Mouse (Mus musculus): ENCODE results near the gene Thtpa.
A peak's percentile ranks its signal among the peaks of the same experiment; 100 is the strongest.

The Thtpa gene

GRCm38 (mm10) chr14:55105386-55105785 lies 10.8 kb downstream of the Thtpa start:
- DNase-seq (ENCODE audit: low spot score in 2 of 2) = no peak

- peak; percentile 81 to 88 for DNase-seq (ENCODE audit: low spot score in 2 of 2)
Measured at GRCm38 (mm10) chr14:55105836-55106809, 11.5 kb downstream of the Thtpa start, which contains the start of gene Ap1g2. Ap1g2 (minus strand) TSS chr14:55106593.

- DNase-seq (ENCODE audit: low spot score in 2 of 2) = no peak
Measured at GRCm38 (mm10) chr14:55106990-55107389, 12.4 kb downstream of the Thtpa start.

GRCm38 (mm10) chr14:55108202-55108870 lies 13.8 kb downstream of the Thtpa start:
- DNase-seq (ENCODE audit: low spot score in 2 of 2) = no peak

GRCm38 (mm10) chr14:55109048-55109873 lies 14.7 kb downstream of the Thtpa start:
- no peak for DNase-seq (ENCODE audit: low spot score in 2 of 2)

- DNase-seq (ENCODE audit: low spot score in 2 of 2) = no peak
Measured at GRCm38 (mm10) chr14:55110076-55110475, 15.5 kb downstream of the Thtpa start.

DNA sequence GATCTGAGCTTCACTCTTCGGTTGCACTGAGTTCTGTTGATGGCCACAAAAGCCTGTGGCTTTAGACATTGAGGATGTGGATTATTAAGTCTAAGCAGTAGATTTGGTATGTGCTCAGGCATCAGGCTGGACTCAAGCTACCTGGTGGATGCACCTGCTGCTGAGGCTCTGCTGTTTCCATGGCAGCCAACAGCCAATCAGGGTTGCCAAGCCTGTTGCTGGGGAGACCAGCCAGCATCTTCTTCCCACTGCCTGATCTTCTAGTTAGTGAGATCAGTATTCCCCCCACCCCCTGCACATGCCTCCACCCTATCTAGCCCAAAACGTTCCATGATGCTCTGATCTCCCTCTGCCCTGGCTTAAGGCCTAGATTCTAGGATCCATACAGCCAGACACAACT lies 17.1 kb downstream of the Thtpa start:
- DNase-seq (ENCODE audit: low spot score in 2 of 2) = no peak

DNA sequence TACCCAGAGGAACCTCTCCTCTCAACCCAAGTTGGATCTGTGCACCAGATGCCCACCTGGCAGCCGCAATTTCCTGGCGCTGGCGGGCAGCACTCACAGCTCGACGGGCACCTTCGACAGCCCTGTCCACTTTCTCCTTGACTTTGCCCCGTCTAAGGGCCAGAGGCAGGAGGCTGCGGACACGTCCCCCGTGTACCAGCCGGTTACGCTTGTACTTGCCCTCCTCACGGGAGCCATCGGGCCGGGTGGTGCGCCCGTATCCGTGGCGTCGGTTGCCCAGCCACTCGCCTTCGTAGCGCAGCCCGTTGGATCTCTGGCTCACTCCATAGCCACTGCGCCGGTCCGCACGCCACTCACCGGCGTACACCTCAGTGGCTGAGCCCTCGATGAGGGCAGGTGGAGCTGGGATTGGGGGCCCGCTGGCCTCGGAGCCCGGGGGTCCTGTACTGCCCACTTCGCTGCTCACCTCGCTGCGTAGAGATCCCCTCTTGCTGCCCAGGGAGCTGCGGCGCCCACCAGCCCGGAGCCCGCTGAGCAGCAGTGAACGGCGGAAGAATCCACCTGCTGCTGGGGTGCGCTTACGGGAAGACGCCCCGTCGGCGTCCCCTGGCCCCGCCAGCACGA lies 18.9 kb downstream of the Thtpa start:
- DNase-seq (ENCODE audit: low spot score in 2 of 2) = peak in 1 of 2 experiments; percentile 64

DNA sequence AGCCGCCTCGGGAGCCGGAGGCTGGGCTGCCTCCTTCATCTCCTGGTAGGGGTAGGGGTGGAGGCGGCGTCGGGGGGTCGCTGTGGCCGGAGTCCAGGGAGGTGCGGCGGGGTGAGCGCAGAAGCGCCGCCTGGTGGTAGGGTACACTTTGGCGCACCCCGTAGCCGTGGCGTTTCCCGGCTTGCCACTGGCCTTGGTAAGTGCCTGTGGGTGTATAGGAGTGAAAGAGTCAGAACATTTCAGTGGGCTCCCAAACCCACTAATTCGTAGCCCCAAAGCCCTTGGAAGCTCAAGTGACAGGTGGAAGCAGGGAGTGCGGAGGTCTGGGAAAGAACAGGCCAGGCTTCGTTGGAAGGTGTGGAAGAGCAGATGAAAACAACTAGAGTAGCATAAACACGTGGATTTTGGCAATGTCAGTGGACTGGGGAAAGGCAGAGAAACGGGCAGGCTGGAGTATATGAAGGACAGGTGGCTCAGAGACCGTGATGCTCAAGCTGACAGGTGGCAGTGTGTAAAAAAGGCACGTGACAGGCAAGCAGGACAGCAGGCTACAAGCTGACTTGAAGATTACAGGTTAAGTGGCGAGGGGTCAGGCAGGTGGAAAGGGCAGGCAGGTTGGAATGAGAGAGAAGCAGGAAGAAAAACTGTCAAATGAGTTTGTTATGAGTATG lies 19.5 kb downstream of the Thtpa start:
- DNase-seq (ENCODE audit: low spot score in 2 of 2) = peak in 1 of 2 experiments; percentile 76

DNA sequence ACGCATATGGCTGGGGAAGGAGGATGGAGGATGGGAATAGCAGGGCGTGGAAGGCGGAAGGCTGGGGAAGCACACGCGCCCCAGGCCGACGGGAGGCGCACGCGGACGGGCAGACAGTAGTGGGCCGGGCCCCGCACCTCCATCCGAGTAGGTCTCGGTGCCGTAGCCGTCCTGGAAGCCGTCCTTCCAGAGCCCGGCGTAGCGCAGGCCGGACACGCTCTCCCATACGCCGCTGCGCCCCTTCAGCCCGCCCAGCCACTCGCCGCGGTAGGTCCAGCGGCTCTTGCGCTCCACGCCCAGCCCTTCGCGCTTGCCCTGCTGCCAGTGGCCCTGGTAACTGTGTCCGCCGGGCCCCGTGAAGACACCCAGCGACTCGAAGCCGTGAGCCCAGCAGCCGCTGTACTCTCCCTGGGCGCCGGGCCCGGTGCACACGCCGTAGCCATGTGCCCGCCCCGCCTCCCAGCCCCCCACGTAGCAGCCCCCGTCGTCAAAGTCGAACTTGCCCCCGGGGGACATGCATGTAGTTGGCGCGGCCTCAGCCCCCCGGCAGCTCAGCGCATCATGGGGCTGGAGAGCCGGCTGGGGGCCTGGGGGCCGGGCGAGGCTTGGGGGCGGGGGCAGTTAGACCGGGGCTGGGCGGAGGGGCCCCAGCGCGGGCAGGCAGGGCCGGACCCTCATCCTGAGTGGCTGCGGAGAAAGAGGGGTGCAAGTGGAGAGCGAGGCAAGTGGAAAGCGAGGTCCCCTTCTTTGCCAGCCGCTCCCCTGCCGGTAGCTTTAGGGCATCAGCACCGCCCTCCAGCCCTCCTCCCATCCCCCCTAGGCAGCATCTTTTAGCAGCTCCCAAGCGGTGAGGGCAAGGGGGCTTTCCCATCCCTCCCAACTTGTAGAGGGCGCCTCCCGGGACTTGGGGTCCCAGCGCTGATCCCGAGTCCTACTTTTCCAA lies 20.4 kb downstream of the Thtpa start:
- peak in 1 of 2 experiments; percentile 66 for DNase-seq (ENCODE audit: low spot score in 2 of 2)

DNA sequence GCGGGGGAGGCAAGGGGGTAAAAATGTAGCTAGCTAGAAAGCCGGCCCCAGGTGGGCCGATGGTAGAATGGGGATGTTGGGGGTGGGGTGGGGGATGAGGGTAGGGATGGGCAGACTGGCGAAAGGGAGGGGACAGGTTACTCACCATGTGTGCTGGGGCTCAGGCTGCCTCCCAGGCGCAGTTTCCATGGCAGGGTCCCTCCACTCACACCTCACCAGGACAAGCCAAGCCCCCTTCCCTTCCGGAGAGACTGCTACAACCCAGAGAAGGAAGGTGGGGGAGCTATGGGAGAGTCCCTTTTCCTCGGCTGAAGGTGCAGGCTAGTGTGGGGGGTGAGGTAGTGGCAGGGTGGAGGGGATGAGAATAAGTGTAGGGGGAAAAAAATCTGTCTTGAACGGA lies 21.3 kb downstream of the Thtpa start:
- DNase-seq (ENCODE audit: low spot score in 2 of 2) = no peak

DNA sequence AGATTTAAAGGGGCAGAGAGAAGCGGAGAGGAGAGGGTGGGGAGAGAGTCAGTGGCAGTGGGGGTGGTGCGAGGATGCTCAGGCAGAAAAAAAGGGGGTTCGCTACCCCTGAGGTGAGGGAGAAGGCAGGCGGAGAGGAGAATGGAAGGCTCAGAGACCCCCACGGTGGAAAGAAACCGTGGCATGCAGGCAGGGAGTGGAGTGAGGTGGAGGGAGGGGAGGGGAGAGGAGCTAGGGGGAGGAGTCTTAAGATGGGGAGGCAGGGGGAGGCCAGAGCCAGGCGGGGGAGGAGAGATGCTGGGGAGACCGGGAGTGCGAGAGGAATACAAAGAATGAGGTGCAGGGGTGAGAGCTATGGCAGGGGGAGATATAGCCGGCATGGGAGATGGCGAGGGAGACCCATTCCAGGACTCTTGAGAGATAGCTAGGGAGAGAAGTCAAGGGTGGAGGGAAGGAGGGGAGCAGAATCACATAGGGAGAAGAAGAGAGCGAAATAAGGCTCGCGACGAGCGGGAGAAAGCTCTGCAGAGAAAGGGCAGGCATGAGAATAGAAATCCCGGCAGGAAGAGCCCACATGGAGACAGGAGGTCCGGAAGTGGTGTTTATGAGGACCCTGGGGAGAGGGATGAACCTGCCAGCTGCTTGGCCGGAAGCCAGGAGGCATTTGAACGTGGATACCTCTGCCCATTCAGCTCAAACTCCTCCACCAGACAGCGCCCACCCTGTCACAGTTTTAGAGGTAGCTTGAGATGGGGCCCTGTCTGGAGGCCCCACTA lies 22.0 kb downstream of the Thtpa start, which contains the start of gene Jph4:
Gene Jph4, minus strand, starts transcription at position 511 of the 776 bp plus-strand sequence.
- DNase-seq (ENCODE audit: low spot score in 2 of 2) = no peak

DNA sequence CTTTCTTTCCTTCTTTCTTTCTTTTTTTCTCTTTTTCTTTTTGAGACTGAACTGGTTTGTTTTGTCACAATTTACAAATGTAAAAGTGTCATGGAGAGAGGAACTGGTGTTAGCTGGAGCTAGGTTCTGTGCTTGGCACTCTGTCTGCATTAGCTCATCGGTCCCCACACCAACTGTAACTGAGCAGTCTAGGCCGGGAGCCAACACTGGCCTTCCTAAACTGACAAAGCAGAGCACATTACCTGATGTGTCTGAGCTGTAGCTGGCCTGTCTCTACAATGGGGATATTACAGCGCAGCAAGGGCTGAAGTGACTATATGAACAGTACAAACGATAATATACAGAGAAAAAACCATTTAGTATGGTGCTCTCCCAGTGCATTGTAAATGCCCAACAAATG lies 24.3 kb downstream of the Thtpa start:
- no peak for DNase-seq (ENCODE audit: low spot score in 2 of 2)

DNA sequence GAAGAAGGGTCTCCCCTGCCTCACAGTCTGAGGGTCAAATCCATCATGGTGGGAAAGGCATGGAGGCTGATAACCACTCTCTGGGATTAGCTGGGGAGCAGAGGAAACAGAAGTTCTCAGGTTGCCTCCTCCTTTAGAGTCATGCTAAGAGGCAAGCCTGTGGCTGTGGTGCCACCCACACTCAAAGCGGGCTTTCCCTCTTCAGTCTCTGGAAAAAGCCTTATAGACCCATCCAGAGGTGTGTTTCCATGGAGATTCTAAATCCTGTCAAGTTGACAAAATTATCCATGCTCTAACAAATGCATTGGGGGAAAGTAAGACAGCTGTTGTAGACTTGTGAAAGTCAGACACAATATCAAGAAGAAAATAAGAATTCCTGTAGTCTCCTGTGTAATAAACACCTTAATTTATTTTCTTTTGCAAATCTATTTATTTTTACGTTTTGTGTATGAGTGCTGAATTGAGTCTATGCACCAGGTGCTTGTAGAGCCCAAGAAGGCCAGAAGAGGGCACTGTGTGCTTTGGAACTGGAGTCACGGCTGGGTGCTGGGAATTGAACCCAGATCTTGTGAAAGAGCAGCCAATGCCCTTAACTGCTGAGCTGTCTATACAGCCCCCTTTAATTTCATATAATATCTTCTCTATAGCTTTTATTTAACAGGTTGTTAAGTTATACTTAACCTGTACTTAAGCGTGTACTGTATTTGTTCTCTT lies 25.0 kb downstream of the Thtpa start:
- DNase-seq (ENCODE audit: low spot score in 2 of 2) = no peak

- peak in 1 of 2 experiments; percentile 67 for DNase-seq (ENCODE audit: low spot score in 2 of 2)
Measured at GRCm38 (mm10) chr14:55121947-55122346, 27.4 kb downstream of the Thtpa start.

DNA sequence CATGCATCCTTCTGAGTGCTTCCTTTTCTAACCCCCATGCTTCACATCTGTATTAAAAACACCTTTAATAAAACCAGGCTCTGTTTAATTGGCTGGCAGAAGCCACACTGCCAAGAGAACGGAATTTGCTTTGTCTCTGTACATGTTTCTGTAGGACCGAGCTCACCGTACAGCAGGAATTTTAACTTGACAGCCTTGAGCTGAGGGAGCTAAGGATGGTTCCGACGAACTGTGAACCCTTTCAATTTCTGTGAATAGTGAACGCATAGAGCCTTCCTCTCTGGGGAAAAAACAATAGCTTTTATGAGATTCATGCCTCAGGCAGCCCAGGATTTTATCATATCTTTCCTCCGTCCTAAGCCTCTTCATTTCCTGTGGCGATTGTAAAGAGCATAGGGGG lies 27.8 kb downstream of the Thtpa start:
- no peak for DNase-seq (ENCODE audit: low spot score in 2 of 2)

GRCm38 (mm10) chr14:55125711-55126110 lies 31.1 kb downstream of the Thtpa start:
- DNase-seq (ENCODE audit: low spot score in 2 of 2) = no peak

- no peak for DNase-seq (ENCODE audit: low spot score in 2 of 2)
Measured at GRCm38 (mm10) chr14:55126521-55126920, 31.9 kb downstream of the Thtpa start.

Measured in spleen, postnatal 4 days (tissue).